Mouse (Mus musculus): Measurements from ENCODE around the gene Tdrd9.

The Tdrd9 gene

DNA sequence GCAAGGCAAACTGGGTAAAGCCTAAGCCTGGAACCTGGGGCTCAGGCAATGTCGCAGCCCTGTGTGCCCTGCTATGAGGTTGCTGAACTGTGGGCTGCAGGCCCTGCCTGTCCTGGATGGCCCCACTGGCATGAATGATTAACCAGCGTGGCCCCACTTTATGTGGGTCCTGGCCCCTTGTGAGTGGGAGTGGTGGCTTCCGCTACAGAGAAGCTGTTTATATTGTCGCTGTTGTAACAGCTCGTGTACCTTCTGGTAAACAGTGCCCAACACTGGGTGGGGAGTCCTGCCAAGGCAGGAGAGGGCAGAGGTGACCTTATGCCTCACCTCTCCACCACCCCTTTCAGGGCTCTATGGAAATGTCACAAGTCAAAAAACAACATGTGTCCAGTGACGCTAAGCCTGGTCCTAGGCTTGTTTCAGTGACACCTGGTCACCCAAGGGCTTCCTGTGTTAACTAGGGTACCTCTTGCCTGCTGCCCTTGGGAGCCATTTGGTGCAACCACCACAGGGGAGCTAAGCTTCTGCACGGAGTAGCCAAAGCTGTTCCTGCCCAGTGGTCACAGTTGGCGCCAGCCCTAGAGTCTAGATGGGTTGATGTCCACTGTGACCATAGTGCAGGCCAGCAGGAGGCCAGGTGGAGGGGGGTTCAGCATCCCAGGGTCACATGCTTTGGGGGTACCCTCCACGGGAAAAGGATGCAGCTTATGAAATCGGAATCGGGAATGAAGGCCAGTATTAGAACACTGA, 137.5 kb downstream of the Tdrd9 start:
- no peak for DNase-seq

DNA sequence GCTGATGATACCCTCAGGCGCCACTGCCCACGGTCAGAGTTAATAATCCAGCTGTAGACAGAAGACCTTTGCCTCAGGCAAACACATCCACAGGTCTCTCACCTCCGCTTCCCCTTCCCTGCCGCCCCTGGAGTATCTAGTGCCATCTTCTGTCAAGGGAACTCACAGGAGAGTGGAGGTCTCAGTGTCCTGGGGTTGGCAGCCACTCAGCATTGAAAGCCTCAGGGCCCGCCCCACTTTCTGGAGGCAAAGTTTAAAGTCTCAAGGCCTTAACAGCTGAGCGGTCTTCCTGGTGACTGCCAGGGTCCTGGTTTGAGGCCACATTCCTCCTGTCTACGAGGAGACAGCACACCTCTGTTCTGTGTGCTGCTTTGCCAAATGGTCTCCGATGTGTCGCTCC, 138.3 kb downstream of the Tdrd9 start:
- DNase-seq: no peak

DNA sequence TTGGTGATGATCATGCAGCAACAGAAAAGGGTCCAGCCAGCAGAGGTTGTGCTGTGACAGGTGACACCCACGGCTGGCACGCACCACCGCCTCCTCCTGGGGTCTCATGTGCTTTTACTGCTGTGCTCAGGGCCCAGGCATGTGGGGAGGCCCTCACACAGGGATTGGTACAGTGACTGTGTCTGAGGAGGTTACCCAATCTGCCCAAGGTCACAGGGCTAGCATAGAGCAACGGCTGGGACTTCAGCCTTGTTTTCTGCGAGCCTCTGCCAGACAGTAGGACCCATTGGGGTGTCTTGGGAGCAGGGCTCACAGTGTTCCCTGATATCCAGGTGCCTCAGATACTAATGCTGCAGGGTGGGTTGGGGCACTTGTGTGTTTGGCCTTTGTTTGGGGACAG, 140.0 kb downstream of the Tdrd9 start:
- no peak for DNase-seq

DNA sequence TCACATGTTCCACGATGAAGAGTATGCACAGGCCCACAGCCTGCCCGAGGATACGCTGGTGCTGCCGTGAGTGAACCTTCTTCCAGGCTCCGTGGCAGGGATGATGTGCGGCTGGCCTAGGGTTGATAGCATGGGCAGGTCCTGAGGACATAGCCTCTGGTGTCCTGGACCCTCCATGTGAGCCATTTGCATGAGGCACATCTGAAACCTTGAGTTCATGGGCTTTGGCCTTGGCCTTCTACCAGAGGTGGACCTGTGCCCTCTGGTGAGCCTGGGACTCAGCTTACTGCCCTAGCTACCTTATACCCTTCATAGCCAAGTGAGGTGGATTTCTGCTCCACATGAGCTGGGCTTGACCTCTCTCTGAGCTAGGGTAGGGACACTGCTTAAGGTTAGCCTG, 140.9 kb downstream of the Tdrd9 start:
- DNase-seq: no peak

DNA sequence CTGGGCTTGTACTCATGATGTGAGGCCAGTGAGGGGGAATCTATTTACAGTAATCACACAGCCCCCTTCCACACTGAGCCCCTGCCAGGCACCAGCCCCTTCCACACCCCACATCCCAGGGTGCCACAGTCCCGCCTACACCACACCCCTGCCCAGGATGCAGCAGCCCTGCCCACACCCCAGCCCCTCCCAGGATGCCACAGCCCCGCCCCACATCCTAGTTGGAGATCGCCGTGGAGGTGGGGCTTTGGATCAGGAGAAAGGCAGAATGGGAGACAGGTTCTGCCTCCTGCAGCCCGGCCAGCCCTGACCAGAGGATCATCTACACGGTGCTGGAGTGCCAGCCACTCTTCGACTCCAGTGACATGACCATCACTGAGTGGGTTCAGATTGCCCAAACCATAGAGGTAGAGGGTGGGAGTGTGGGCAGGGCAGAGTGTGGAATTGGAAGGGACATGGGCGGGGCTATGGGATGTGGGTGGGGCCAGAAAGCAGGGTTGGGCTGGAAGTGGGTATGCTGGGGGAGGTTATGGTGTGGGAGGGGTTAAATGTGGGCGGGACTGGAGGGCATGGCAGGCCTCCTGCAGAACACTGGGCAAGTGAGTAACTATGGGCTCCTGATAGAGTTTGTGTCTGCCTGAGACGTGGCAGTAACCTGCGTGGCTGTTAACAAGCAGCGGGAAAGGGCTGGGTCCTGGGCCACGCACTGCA, 141.5 kb downstream of the Tdrd9 start:
- DNase-seq: no peak

DNA sequence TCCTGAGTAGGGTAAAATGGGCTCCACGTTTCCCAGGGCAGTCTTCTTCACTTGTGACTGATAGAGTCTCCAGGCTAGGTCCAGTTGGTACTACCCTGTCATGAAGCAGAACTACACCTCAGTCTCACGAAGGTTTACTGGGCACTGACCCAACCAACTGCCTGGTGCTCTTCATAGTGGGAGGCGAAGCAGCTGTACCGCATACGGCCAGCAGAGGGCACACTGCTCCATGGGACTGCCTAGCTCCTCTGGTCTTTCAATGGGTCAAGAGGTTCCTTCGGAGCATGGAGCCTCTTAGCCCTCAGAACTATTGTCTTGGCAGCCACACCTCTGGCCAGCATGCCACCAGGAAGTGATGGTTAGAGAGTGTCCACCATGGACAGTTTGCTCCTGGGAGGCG, 142.4 kb downstream of the Tdrd9 start:
- peak; percentile 83 for DNase-seq

DNA sequence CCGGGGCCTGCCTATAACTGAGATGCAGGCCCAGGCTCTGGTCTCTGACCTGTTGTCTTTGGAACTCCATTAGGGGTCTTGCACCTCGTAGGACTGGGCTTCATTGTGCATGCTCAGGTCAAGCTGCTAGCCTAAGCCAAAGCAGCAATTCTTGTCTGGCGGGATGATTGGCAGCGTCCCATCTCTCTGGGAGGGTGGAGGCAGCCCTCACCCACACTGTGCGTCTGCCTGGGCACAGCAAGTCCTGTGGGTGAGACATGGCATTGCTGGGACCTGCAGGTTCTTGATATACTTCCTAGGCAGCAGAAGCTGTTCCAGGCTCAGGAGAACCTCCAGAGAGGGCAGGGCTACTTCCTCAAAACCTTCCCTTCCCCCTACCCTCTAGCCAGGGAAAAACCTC, 145.6 kb downstream of the Tdrd9 start:
- DNase-seq: no peak

DNA sequence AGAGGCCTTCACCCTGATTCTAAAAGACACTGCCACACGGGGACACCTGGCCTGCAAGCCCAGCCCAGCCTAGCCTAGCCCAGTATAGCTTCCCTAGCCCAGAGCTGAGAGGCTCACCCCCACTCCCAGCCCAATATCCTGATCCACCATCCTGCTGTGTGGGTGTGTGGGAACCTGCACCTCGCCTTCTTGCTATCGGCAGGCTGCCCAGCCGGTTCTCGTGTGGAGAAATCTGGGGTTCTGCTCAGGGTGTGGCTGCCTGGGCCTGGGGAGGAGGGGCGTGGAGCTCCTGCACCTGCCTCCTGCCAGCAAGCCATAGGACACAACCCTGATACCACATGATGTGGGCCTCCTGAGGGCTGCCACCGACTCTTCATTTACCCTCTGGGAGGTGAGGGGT, 146.3 kb downstream of the Tdrd9 start:
- DNase-seq: no peak

Data from embryo, embryonic 11 days (tissue).